Mouse (Mus musculus) adrenal gland, adult 2 months (tissue): Measurements from ENCODE around the gene Filip1. TPM values are rescaled to one million over a fixed set of nuclear protein-coding genes. Genes with fewer than 3 reads are reported as not detected.

ENCODE experiments used
- DNase-seq: peaks from one replicate; pipeline ENCODE4 v3.0.0; 2021
- polyA plus RNA-seq: library from polyadenylated mRNA; depleted of rRNA; stranded (reverse); fragments of >200 nt; gene quantifications from 2 replicates; pipeline ENCODE4 v1.2.3, GENCODE M21; 2012
- total RNA-seq, 2 experiments: library from RNA; stranded (reverse); gene quantifications; 2 replicates each; pipeline ENCODE4 v1.2.3; 2021

Gene Filip1
- total and polyA plus RNA-seq, 3 experiments: 7.9 to 75.4 (median 51.8) TPM

DNA sequence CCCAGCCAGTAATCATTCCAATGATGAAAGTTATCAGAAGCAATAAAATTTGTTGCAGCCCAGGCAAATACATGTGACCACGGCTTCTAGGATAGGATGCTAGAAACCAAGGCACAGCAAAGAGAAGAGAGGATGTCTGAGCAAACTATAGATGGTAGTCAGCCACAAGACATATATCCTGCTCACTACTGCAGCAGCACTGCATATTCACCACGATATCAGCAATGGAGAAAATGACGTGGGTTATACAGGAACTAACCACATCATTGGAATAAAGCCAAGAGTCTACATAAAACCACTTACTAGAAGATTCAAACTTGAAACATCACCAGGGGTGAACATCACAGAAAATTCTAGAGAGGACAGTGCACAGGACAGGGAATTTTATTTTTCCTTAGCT lies 113.8 kb downstream of the Filip1 start:
- no peak for DNase-seq

DNA sequence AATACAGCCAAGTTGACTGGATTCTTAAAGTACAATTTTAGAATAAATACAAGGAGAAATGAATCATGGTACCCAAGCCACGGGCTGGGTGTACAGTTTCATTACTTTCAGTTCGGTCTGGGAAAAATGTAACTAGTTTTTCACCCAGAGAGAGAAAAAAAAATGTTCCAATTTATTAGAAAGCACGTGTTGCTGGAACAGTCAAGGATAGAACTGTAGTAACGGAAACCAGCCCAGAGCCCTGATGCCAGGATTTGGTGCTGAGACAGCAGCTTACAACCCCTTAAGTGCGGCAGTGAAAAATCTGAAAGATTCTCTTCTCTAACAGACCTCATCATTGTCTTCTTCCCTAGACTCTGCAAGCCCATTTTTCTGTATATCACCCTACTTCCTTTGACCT lies 118.0 kb downstream of the Filip1 start:
- no peak for DNase-seq

DNA sequence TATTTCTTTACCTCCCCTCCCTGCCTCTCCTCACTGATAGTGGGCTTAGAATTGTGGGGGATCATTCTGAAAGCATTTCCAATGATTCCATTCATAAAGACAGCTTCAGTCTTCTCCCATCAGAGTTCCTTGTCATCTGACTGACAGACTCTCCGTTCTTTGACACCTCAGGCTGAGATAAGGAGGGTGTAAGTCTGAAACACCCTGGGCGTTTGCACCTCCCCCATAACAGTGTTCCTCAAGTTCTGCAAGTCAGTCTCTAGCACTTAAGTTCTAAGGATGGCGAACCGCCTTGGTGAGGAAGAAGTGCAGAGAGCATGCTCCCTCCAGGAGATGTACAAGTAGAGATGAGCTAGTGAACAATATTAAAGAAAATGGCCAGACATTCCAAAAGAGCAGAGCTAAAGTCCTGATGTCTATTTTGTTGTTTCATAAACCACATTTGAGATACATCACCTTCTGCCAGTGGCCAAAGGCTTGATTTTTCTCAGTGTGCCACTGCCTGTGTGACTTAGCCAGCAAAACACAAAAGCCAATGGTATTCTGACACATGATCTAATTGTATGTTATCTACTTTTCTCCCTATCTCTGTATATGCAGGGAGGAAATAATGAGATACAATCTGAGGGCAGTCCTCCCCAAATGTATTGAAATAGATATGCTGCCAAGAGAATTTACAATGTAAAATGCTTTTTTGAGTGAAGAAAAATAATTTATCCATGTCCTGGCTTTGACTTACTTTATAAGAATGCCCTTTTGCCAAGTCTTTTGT lies 118.6 kb downstream of the Filip1 start:
- DNase-seq: no peak

DNA sequence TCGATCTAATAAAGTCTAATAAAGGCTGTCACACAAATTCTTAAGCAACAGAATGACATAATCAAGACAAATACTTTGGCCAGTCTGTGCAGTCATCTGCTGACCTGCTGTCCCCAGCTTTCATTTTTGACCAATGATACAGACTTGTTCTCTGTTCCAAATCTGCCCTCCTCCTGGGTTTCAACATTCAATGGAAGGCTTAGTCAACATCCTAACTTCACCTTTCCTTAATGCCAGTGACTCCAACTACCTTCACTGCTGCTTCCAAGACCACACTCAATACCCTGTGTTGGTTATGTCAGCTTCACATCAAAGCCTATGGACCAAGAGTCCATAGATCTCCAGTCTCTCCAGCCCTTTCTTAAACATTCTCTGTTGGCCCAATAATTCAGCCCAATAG lies 120.5 kb downstream of the Filip1 start:
- DNase-seq: peak; percentile 38

DNA sequence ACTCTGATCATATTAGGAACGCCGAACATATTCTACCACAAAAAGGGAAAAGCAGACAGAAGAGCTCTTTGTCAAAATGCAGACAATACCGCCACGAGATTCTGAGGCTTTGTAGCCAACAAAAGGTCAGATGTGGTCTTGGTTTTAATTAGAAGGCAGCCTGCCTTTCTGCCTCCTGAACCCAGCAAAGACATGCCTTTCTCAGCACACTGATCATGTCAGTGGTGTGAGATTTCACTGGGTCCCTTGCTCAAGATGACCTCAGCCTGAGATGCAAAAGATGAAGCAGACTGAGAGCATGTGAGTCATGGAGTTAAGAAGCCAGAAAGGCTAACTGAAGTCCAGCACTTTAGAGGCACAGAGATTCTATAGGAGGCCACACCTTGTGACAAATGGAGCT lies 122.2 kb downstream of the Filip1 start:
- peak; percentile 44 for DNase-seq

DNA sequence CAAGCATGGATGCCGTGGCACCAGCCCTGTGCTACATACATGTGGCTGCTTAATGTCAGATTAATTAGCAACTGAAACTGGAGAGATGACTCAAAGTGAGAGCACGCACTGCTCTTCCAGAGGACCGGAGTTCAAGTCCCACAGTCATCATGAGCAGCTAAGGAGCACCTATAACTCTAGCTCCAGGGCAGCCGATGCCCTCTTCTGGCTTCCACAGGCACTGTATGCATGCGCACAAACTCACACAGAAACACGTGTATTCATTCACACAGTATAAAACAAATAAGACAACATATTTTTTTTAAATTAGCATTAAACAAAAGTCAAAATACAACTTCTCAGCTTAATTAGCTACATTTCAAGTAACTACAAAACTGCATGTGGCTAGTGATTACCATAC lies 123.5 kb downstream of the Filip1 start:
- DNase-seq: no peak

DNA sequence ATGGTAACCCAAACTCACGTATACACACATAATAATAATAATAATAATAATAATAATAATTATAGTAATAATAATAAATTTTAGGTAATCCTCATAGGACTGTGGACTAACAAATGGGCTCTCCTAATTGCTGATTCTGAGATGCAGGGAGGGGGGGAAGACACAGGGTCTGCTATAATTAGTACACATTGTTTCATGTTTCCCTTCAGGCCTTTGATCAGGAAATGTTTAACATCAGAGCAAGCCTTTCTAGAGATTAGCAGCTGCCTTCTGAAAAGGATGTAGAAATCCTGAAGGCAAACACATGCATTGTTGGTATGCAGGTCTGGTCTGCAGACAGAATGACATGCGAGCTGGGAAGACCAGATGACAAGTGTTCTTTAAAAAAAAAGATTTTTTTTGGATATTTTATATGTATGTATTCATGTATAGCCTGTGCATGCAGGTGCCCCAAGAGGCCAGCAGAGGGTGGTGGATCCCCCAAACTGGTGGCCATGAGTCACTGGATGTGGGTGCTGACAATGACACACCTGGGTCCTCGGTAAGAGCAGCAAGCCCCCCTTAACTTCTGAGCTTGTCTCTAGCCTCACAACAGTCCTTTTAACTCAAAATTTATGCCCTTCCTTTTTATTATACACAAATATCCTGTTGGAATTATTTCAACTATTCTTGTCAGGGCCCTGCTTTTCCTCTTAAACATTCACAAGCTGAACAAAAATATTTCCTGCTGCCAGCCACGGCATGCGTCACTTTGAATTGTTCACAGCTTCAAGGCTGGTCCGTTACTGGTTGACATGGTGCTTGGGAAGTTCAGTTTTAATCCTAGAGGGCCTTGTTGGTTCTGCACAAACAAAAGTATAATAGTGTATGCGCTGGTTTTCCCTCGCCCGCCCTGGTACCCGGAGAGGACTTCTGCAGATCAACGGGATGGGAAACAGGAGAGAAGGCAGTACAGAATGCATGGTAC lies 127.1 kb downstream of the Filip1 start:
- DNase-seq: peak; percentile 68

DNA sequence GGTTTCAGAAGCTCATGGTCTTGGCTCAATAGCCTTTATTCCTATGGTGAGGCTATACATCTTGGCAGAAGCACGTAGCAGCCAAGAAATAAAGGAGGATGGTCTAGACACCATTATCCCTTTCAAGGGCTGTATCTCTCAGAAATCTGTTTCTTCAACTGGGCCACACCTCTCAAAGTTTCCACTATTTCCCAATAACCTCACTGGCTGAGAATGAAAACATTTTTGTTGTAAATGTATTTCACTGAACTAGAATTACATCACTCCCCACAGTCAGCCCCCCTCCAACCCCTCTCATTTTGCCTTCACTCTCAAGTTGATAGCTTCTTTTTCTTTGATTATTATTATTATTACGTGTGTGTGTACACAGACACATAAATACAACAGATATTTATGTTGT lies 129.5 kb downstream of the Filip1 start:
- DNase-seq: no peak

DNA sequence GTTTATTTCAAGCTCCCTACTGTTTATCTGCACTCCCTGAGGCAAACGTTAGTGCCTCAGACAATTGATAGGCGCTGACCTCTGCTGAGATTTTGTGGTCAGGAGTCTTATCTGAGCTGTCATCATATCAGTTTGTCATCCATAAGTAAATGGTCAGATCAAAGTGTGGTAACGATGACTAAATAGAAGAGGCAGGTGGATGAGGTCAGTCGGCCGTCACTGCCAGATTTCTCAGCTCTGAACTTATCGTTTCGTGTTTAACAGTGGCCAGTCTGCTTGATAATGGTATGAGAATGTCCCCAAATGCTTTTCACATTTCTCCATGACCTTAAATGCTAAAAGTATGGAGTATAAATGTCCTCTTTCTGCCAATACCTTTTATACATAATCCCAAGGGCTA lies 132.6 kb downstream of the Filip1 start:
- DNase-seq: peak; percentile 86

DNA sequence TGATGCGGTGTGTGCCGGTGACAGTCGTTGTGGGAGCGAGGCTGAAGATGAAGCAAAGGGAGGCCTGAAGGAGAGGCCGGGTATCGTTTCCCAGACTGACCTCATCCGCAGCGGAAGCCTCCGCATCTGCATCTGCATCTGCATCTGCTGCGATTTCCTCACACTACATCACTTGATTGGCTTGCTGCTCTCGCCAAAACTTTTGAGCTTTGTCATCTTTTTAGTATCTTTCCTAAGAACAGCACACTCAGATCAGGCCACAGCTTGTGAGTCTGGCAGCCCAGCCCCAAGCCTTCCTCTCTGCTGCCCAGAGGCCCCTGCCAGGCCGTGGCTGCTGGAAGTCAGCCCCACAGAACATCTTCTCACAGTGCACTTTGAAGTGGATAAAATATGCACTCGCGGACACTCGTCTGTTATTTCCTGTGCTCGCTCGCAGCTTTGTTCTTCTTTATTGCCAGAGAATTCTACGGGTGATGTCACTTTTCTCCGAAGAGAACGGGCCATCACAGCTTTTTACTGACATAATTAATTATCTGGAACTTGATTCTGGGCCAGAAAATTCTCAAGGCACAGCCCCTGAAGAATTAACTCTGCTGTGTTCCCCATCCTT lies 137.0 kb downstream of the Filip1 start:
- peak; percentile 74 for DNase-seq

DNA sequence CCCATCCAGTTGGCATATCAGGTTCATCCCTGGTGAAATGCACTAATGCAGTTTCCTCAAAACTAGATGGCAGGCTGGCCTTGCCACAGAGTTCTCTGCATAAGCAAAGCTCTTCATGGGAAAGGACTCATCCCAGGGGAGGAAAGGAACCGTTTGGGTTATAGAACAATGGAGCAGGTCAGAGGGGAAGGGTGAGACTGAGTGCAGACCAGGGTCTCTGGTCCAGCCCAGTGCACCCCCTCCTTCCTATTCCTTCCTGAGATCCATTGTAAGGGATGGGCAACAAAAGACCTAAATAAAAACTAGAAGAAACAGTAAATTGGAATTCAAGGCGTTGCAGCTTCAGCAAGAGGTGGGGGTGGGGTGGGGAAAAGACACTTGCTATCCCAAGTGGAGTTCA lies 140.1 kb downstream of the Filip1 start:
- DNase-seq: no peak

DNA sequence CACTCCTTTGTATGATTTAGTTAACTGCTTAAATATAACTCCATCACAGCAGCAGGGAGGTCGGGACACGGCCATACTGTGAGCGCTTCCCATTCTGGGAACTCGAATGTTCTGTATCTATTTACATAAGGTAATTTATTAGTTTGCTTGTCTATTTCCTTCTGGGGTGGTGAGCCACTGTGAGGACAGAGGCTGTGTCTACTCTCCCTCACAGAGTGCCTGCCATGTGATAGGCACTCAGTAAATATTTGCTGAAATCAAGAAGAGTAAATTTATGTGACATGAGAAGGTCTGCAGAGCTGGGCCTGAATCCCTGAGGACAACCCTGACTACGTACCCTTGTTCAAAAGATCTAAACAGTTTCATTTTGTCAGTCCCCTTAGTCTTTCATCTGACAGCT lies 143.1 kb downstream of the Filip1 start:
- no peak for DNase-seq

DNA sequence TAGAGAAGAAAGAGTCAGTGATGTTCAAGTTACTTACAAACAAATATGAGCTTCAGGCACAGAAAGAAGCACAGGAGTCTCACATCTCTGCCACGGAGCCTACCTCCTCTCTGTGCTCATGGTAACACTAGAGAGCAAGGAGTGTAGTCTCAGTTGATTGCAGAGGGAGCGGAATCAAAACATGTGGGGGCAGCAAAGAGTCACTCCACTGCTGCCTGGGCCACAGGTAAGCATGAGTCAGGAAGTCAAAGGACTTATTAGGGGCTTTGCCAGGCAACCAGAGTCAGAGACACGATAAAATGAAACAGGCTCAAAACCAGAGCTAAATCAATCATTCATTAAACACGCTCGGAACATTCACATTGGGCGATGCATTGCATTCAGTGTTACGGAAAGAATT lies 146.7 kb downstream of the Filip1 start:
- DNase-seq: peak; percentile 46

DNA sequence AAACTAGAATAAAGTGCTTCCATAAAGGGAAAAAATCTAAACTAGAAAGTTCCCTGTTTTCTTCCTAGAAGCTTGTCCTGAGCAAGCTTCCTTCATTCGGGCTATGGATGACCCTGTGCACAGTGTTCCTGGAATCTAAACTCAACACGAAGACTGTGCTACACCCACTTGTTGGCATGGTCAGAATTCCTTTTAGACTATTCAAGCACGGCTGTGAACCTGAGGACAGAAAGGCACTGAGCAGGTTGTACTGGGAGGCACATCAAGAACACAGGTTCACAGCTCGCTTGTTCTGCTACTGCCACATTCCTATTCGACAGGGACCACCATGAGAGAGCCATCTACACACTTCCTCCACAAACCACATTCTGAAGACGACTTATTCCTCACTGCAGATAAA lies 150.1 kb downstream of the Filip1 start:
- DNase-seq: no peak

DNA sequence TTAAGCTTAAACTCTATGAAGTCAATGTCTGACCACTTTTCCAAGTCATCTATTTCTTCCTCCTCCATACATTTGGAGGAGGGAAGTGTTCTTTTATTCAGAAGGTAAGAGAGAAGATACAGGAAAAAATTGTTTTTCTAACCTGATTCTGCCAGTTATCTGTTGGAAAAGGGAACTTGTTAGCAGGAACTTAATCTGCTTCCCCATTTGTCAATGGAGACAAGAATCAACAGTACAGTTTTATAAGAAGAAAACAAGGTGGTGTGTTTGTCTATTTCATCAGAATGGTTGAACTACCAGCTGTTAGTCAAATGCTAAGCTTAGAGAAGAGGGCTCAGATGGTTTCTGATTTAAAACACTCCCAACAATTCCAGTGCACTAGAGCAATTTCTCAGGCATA lies 165.6 kb downstream of the Filip1 start:
- DNase-seq: no peak

DNA sequence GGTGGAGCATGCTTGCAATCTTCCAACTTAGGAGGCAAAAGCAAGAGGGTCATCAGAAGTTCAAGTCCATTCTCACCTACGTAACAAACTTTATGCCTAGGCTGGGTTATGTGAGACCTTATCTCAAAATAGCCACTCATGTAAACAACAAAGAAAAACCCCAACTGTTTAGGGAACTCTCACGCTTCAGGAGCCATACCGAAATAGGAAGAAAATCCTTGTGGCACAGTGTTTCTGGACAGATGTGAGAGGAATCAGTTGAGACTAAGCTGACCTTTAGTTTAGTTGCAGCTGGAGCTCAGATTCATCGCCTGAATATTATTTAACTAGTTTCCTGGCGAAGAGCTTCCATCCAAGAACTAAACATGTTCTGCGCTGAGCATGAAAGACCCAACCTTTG lies 170.0 kb downstream of the Filip1 start:
- DNase-seq: no peak

DNA sequence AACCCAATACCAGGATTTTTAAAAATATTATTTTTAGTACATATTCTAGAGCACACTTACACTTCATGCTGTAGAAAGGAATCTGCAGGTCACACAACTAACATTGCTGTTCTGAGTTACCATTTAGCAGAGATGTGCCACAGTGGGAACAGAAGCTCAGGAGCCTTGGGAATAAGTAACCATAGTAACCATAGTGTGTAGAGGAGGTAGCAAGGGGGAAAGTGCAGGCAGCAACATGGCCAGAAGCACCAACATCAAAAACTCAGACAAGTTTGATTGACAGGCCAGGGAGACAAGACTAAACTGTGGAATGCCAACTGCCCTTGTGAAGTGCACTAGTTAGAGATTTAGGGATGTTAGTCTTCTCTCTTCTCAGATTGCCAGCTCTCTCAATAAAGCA lies 170.6 kb downstream of the Filip1 start:
- no peak for DNase-seq

DNA sequence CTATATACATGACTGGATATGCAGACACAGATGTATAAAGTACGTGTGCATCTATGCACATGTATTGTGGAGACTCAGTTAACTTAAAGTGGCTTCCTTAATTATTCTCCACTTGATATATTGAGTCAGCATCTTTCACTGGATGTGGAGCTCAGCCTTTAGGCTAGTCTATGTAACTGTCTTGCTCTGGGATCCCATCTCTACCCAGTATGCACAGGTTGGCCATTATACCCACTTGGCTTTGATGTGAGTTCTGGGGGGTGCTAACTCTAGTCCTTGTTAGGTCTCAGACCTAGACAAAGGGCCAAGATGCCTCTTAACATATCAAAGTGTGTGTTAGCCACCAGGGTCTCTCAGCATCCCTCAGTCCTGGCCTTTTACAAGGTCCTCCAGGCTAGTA lies 181.4 kb downstream of the Filip1 start:
- DNase-seq: no peak

DNA sequence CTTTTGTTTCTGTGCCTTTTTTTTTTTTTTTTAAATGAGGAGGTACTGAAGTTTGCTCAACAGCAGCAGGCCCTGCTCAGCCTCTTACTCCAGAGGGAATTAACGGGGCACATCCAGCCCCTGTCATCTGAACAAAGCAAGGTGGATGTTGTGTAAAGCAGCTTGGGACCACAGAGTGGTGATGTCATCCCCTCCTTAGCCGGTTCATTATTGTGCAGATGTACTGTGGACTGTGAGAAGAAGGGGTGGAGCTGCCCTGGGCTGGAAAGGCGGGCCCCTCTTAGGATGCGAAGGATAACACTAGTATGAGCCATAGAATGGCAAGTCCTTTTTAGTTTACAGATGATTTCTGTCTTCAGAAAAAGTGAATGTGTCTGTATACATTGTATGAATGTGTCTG lies 181.8 kb downstream of the Filip1 start:
- no peak for DNase-seq

DNA sequence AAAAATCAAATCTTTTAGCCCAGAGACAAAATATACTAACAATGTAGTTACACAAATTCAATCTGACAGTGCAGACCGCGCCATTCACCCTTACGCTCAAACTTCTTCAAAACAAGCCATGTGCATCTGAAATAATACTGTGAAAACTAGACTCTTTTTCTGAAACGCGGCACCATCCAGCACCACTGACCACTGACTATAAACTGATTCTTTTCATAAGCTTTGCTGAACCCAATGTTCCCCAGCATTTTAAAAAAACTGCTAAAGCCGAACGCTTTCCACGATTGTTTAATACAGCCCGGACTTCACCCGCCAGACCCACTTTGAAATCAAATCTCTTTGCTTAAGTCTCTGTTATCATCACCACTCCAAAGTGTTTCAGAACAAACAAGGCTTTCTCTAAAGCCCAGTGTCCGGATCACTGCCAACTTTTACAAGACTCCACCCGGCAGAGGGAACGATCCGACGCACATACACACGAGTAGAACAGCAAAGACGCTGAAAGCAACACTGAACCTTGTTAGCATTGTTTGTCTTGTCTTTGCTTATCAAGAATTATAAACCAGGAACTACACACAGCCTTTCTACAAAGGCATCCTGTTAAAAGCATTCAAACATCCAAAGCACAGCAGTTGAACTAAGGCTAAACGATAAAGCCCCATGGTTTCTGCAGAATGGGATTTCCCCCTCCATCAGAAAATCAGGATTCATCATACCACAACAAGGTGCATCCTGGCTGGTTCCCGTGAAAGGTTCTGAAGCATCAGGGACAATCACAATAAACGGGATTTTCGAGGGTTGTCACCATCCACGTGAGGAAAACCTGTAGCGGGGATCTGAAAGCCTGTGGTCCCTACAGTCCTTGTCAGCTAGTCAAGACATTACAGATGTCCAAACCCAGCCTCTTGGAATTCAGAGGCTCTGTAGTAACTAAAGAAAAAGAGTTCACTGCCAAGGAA lies 182.5 kb downstream of the Filip1 start:
- DNase-seq: no peak

DNA sequence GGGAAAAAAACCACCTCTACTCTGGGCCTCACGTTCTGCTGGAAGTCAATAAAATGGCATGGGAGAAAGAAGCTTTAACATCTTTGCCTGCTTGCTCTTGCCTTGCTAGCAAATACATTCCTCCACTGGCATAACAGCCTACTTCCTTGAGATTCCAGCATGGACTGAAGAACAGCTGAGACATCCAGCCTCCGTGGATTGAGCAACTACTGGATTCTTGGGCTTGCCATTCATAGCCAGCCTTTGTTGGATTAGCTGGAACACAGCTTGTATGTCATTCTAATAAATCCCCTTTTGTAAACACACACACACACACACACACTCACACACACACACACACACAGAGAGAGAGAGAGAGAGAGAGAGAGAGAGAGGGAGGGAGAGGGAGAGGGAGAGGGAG lies 185.6 kb downstream of the Filip1 start:
- no peak for DNase-seq

DNA sequence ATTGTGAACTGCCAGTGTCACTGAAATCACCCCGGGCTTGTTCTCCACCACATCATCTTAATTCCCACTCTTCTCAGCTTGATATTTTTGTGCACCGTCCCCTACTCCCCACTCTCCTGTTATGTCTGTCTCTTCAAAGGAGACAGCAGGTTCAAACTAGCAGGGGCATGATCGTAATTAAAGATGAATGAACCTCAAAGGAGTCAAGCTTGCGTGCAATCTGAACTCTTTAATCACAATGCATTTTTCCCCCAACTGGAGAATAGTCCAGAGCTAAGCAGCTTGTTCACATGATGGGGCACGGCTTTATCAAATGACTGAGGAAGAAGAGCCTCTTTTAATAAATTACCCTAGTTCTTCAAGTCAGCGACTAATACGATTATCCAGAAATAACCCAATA lies 187.1 kb downstream of the Filip1 start:
- DNase-seq: no peak
